Mouse (Mus musculus) limb, embryonic 13.5 days (tissue): ENCODE data around the gene Tmem160. TPM values are rescaled to one million over a fixed set of nuclear protein-coding genes. Genes with fewer than 3 reads are reported as not detected.

Source experiments
- ATAC-seq: fragments of 200-750 bp; cut with Nextera tagmentation; 2 replicates; pipeline ENCODE4 v1.8.0; 2017; ENCODE audit warnings: low read depth, moderate number of reproducible peaks, moderate TSS enrichment; ENCODE audit not compliant: low FRiP score
- H3K27ac ChIP-seq: fragments of 300-500 bp; sonication (generic); 2 replicates; pipeline ENCODE4 v1.5.1; 2015; ENCODE audit warnings: inconsistent platforms, mild to moderate bottlenecking, moderate library complexity
- H3K27me3 ChIP-seq: fragments of 300-500 bp; sonication (generic); 2 replicates; pipeline ENCODE4 v1.6.1; 2015; ENCODE audit warnings: mild to moderate bottlenecking, inconsistent platforms
- H3K36me3 ChIP-seq: fragments of 300-500 bp; sonication (generic); 2 replicates; pipeline ENCODE4 v1.6.1; 2015; ENCODE audit warnings: inconsistent platforms, mild to moderate bottlenecking, moderate library complexity
- H3K4me1 ChIP-seq: fragments of 300-500 bp; sonication (generic); 2 replicates; pipeline ENCODE4 v1.6.1; 2015; ENCODE audit warnings: inconsistent platforms
- H3K4me2 ChIP-seq: fragments of 300-500 bp; sonication (generic); replicated peaks from 2 replicates; pipeline ENCODE4 v1.6.1; 2015; ENCODE audit warnings: inconsistent platforms, mild to moderate bottlenecking, moderate library complexity
- H3K4me3 ChIP-seq: fragments of 300-500 bp; sonication (generic); 2 replicates; pipeline ENCODE4 v1.5.1; 2015; ENCODE audit warnings: moderate library complexity, mild to moderate bottlenecking, inconsistent platforms
- H3K9ac ChIP-seq: fragments of 300-500 bp; sonication (generic); 2 replicates; pipeline ENCODE4 v1.6.1; 2015; ENCODE audit warnings: mild to moderate bottlenecking, inconsistent platforms
- H3K9me3 ChIP-seq: fragments of 300-500 bp; sonication (generic); 2 replicates; pipeline ENCODE4 v1.6.1; 2016; ENCODE audit warnings: inconsistent platforms
- WGBS: fragments of 180-500 bp; shearing (Covaris S2); methylation state at CpG from one replicate; pipeline ENCODE4 v1.1.7; 2015; 5-methylcytosine and 5-hydroxymethylcytosine counted together
- polyA plus RNA-seq: library from polyadenylated mRNA; unstranded; fragments of >200 nt; fragmentation: Nextera tagmentation; extraction: Ambion mirVana; gene quantifications from 2 replicates; pipeline ENCODE4 v1.2.1, GENCODE M21; 2015

Tmem160 gene
- polyA plus RNA-seq, 1 experiment from 2014 or later, result 44.2 TPM

GRCm38 (mm10) chr7:16453118-16453711, 636 bp downstream of the Tmem160 start:
- Histone ChIP-seq H3K4me1 (peaks cover 8% of the 10 kb centered on the region), H3K9ac (peak overlapping the region; percentile 79), H3K27me3 (no peaks in the 10 kb centered on the region), H3K9me3 (no peaks in the 10 kb centered on the region), H3K36me3 (peaks cover 15% of the 10 kb centered on the region; the same call in 1 of the 2 replicates), H3K4me3 (peak overlapping the region; percentile 78), H3K4me2 (peak overlapping the region; percentile 90), H3K27ac (peak overlapping the region; percentile 65; the same call in 1 of the 2 replicates)
- WGBS, result under 1% methylated on average over 23 of the region's 23 CpGs
- ATAC-seq, result peak; percentile 66

- 95% methylated on average over 14 of the region's 14 CpGs for WGBS
- peaks cover 8% of the 10 kb centered on the region for H3K4me1 ChIP-seq
- no peak for ATAC-seq
- H3K9me3 ChIP-seq, result no peaks in the 10 kb centered on the region; the same call in 1 of the 2 replicates
- no peak overlapping the region for H3K4me2 ChIP-seq
- no peak overlapping the region for H3K9ac ChIP-seq
- no peaks in the 10 kb centered on the region for H3K27me3 ChIP-seq
- peaks cover 15% of the 10 kb centered on the region; the same call in 1 of the 2 replicates for H3K36me3 ChIP-seq
- no peak overlapping the region for H3K4me3 ChIP-seq
- no peak overlapping the region for H3K27ac ChIP-seq
Observed at GRCm38 (mm10) chr7:16455016-16455415, 2.4 kb downstream of the Tmem160 start.

- no peaks in the 10 kb centered on the region; the same call in 1 of the 2 replicates for H3K9me3 ChIP-seq
- peaks cover 15% of the 10 kb centered on the region; the same call in 1 of the 2 replicates for H3K36me3 ChIP-seq
- H3K27ac ChIP-seq, result no peak overlapping the region
- no peak overlapping the region for H3K4me2 ChIP-seq
- no peak for ATAC-seq
- no peak overlapping the region for H3K9ac ChIP-seq
- peaks cover 3% of the 10 kb centered on the region; the same call in 1 of the 2 replicates for H3K27me3 ChIP-seq
- 85% methylated on average over 5 of the region's 5 CpGs for WGBS
- no peak overlapping the region for H3K4me3 ChIP-seq
- peaks cover 8% of the 10 kb centered on the region for H3K4me1 ChIP-seq
Observed at GRCm38 (mm10) chr7:16456289-16456688, 3.7 kb downstream of the Tmem160 start.

GRCm38 (mm10) chr7:16460566-16460965, 8.0 kb downstream of the Tmem160 start:
- Histone ChIP-seq H3K27ac (no peak overlapping the region), H3K9me3 (no peaks in the 10 kb centered on the region; the same call in 1 of the 2 replicates), H3K27me3 (peaks cover 10% of the 10 kb centered on the region; the same call in 1 of the 2 replicates), H3K4me3 (no peak overlapping the region), H3K4me1 (no peaks in the 10 kb centered on the region; the same call in 1 of the 2 replicates), H3K4me2 (peak overlapping the region; percentile 4; the same call in 1 of the 2 replicates), H3K36me3 (peaks cover 8% of the 10 kb centered on the region; the same call in 1 of the 2 replicates), H3K9ac (no peak overlapping the region)
- ATAC-seq, result no peak
- 54% methylated on average over 13 of the region's 13 CpGs for WGBS

GRCm38 (mm10) chr7:16461151-16461550, 8.6 kb downstream of the Tmem160 start:
- no peak overlapping the region for H3K4me2 ChIP-seq
- H3K27me3 ChIP-seq, result peaks cover 10% of the 10 kb centered on the region; the same call in 1 of the 2 replicates
- H3K9ac ChIP-seq, result no peak overlapping the region
- no peak overlapping the region for H3K27ac ChIP-seq
- H3K9me3 ChIP-seq, result no peaks in the 10 kb centered on the region; the same call in 1 of the 2 replicates
- H3K4me3 ChIP-seq, result no peak overlapping the region
- WGBS, result 51% methylated on average over 6 of the region's 6 CpGs
- H3K36me3 ChIP-seq, result 0 out of 2 replicates have a peak, but pooled peaks cover 4% of the 10 kb centered on the region
- ATAC-seq, result no peak
- no peaks in the 10 kb centered on the region; the same call in 1 of the 2 replicates for H3K4me1 ChIP-seq

GRCm38 (mm10) chr7:16461705-16462104, 9.1 kb downstream of the Tmem160 start:
- whole genome bisulfite sequencing, result 81% methylated on average over 6 of the region's 6 CpGs

GRCm38 (mm10) chr7:16463214-16463613, 10.6 kb downstream of the Tmem160 start:
- H3K4me3 ChIP-seq, result no peak overlapping the region
- 4% methylated on average over 14 of the region's 14 CpGs for WGBS
- ATAC-seq, result 0 out of 2 replicates have a peak, but pooled peaks have one; percentile 22

More at GRCm38 (mm10) chr7:16461705-16462104, 9.1 kb downstream of the Tmem160 start:
- no peak for ATAC-seq
- peaks cover 10% of the 10 kb centered on the region; the same call in 1 of the 2 replicates for H3K27me3 ChIP-seq
- H3K36me3 ChIP-seq, result no peaks in the 10 kb centered on the region
- no peak overlapping the region for H3K4me2 ChIP-seq
- no peaks in the 10 kb centered on the region; the same call in 1 of the 2 replicates for H3K9me3 ChIP-seq
- H3K4me3 ChIP-seq, result no peak overlapping the region
- no peak overlapping the region for H3K27ac ChIP-seq
- H3K9ac ChIP-seq, result no peak overlapping the region
- no peaks in the 10 kb centered on the region; the same call in 1 of the 2 replicates for H3K4me1 ChIP-seq

GRCm38 (mm10) chr7:16465160-16465559, 12.6 kb downstream of the Tmem160 start:
- H3K9me3 ChIP-seq, result 0 out of 2 replicates have a peak, but pooled peaks cover 4% of the 10 kb centered on the region
- no peak overlapping the region for H3K9ac ChIP-seq
- 5% methylated on average over 8 of the region's 8 CpGs for WGBS
- no peak for ATAC-seq
- H3K4me3 ChIP-seq, result no peak overlapping the region
- no peak overlapping the region for H3K27ac ChIP-seq
- H3K4me2 ChIP-seq, result no peak overlapping the region
- no peaks in the 10 kb centered on the region for H3K36me3 ChIP-seq
- peaks cover 34% of the 10 kb centered on the region for H3K27me3 ChIP-seq
- no peaks in the 10 kb centered on the region; the same call in 1 of the 2 replicates for H3K4me1 ChIP-seq

More at GRCm38 (mm10) chr7:16463214-16463613, 10.6 kb downstream of the Tmem160 start:
- H3K9me3 ChIP-seq, result peaks cover 4% of the 10 kb centered on the region; the same call in 1 of the 2 replicates
- peaks cover 16% of the 10 kb centered on the region for H3K27me3 ChIP-seq
- no peaks in the 10 kb centered on the region for H3K36me3 ChIP-seq
- no peak overlapping the region for H3K4me2 ChIP-seq
- H3K4me1 ChIP-seq, result no peaks in the 10 kb centered on the region; the same call in 1 of the 2 replicates
- no peak overlapping the region for H3K27ac ChIP-seq
- no peak overlapping the region for H3K9ac ChIP-seq

GRCm38 (mm10) chr7:16465568-16465967, 13.0 kb downstream of the Tmem160 start:
- Histone ChIP-seq H3K36me3 (no peaks in the 10 kb centered on the region), H3K27ac (no peak overlapping the region), H3K9me3 (0 out of 2 replicates have a peak, but pooled peaks cover 4% of the 10 kb centered on the region), H3K9ac (no peak overlapping the region), H3K4me2 (no peak overlapping the region), H3K4me3 (no peak overlapping the region), H3K27me3 (peaks cover 38% of the 10 kb centered on the region), H3K4me1 (no peaks in the 10 kb centered on the region; the same call in 1 of the 2 replicates)
- ATAC-seq, result no peak
- WGBS, result 90% methylated on average over 5 of the region's 5 CpGs

GRCm38 (mm10) chr7:16466565-16466964, 14.0 kb downstream of the Tmem160 start:
- no peak overlapping the region for H3K4me2 ChIP-seq
- no peak overlapping the region for H3K9ac ChIP-seq
- no peak overlapping the region for H3K27ac ChIP-seq
- H3K4me3 ChIP-seq, result no peak overlapping the region
- peaks cover 45% of the 10 kb centered on the region for H3K27me3 ChIP-seq
- H3K36me3 ChIP-seq, result no peaks in the 10 kb centered on the region
- ATAC-seq, result no peak
- 59% methylated on average over 4 of the region's 4 CpGs for WGBS
- no peaks in the 10 kb centered on the region; the same call in 1 of the 2 replicates for H3K4me1 ChIP-seq
- H3K9me3 ChIP-seq, result 0 out of 2 replicates have a peak, but pooled peaks cover 4% of the 10 kb centered on the region

- 0 out of 2 replicates have a peak, but pooled peaks cover 4% of the 10 kb centered on the region for H3K9me3 ChIP-seq
- peaks cover 60% of the 10 kb centered on the region for H3K27me3 ChIP-seq
Observed at GRCm38 (mm10) chr7:16468115-16468514, 15.5 kb downstream of the Tmem160 start.

GRCm38 (mm10) chr7:16471549-16471948, 19.0 kb downstream of the Tmem160 start:
- Histone ChIP-seq H3K27me3 (peaks cover 88% of the 10 kb centered on the region), H3K27ac (no peak overlapping the region), H3K4me2 (no peak overlapping the region), H3K4me1 (peaks cover 23% of the 10 kb centered on the region), H3K9me3 (0 out of 2 replicates have a peak, but pooled peaks cover 6% of the 10 kb centered on the region), H3K4me3 (no peak overlapping the region), H3K36me3 (no peaks in the 10 kb centered on the region), H3K9ac (no peak overlapping the region)
- WGBS, result 39% methylated on average over 9 of the region's 9 CpGs
- ATAC-seq, result no peak

More at GRCm38 (mm10) chr7:16468115-16468514, 15.5 kb downstream of the Tmem160 start:
- Histone ChIP-seq H3K4me1 (no peaks in the 10 kb centered on the region), H3K4me2 (no peak overlapping the region), H3K27ac (no peak overlapping the region), H3K9ac (no peak overlapping the region), H3K4me3 (no peak overlapping the region), H3K36me3 (no peaks in the 10 kb centered on the region)
- WGBS, result 18% methylated on average over 5 of the region's 5 CpGs
- ATAC-seq, result no peak
